Mouse (Mus musculus) heart, adult 2 months (tissue): Measurements from ENCODE around the gene Sh3bp1. TPM values are rescaled to one million over a fixed set of nuclear protein-coding genes. Genes with fewer than 3 reads are reported as not detected.

Experiments used
- DNase-seq, 2 experiments: peaks; one replicate each; pipeline ENCODE4 v3.0.0; 2021
- H3K27ac ChIP-seq: fragments of 200-600 bp; 2 replicates; pipeline ENCODE4 v1.8.1; 2022
- H3K27me3 ChIP-seq: fragments of 200-500 bp; 2 replicates; pipeline ENCODE4 v1.6.1; 2012; ENCODE audit warnings: mild to moderate bottlenecking, low read length, inconsistent platforms, mixed read lengths; ENCODE audit not compliant: control insufficient read depth, insufficient read depth
- H3K36me3 ChIP-seq: fragments of 200-500 bp; 2 replicates; pipeline ENCODE4 v1.6.1; 2012; ENCODE audit warnings: low read length, inconsistent platforms; ENCODE audit not compliant: control insufficient read depth, insufficient read depth
- H3K4me1 ChIP-seq: fragments of 200-500 bp; 2 replicates; pipeline ENCODE4 v1.6.1; 2011; ENCODE audit warnings: low read length; ENCODE audit not compliant: control insufficient read depth, insufficient read depth
- H3K4me3 ChIP-seq: fragments of 200-600 bp; 2 replicates; pipeline ENCODE4 v1.8.1; 2022
- H3K79me2 ChIP-seq: fragments of 200-500 bp; replicated peaks from 2 replicates; pipeline ENCODE4 v1.6.1; 2012; ENCODE audit warnings: mild to moderate bottlenecking, inconsistent platforms, low read length, moderate library complexity, mixed read lengths; ENCODE audit not compliant: control insufficient read depth, insufficient read depth
- H3K9ac ChIP-seq: fragments of 200-500 bp; 2 replicates; pipeline ENCODE4 v1.6.1; 2012; ENCODE audit warnings: low read depth, mild to moderate bottlenecking, control low read depth, inconsistent platforms, low read length, mixed read lengths
- CTCF ChIP-seq: fragments of 200-600 bp; IDR thresholded peaks from 2 replicates; pipeline ENCODE4 v1.8.1; 2022; ENCODE audit warnings: antibody characterized with exemption, mild to moderate bottlenecking, moderate library complexity
- EP300 ChIP-seq: fragments of 200-500 bp; IDR thresholded peaks from 2 replicates; pipeline ENCODE4 v1.6.1; 2011; ENCODE audit warnings: low read depth, low read length, control low read depth; ENCODE audit not compliant: insufficient read depth
- POLR2A ChIP-seq: fragments of 200-500 bp; IDR thresholded peaks from 2 replicates; pipeline ENCODE4 v1.6.1; 2011; ENCODE audit warnings: mild to moderate bottlenecking, low read depth, low read length, control low read depth; ENCODE audit not compliant: insufficient read depth
- WGBS: fragments of 180-500 bp; shearing (Covaris S2); methylation state at CpG from one replicate; pipeline ENCODE4 v1.1.7; 2018; 5-methylcytosine and 5-hydroxymethylcytosine counted together
- intact Hi-C: fragments of 180-260 bp; cut with DNase I; formaldehyde crosslinking; loops from one replicate; pipeline ENCODE4 v1.15.1; 2025
- polyA plus RNA-seq: library from polyadenylated mRNA; depleted of rRNA; stranded (reverse); fragments of >200 nt; gene quantifications from 2 replicates; pipeline ENCODE4 v1.2.3, GENCODE M21; 2012
- total RNA-seq, 2 experiments: library from RNA; stranded (reverse); gene quantifications; 2 replicates each; pipeline ENCODE4 v1.2.3; 2021

The Sh3bp1 gene
- total and polyA plus RNA-seq, 3 experiments: 2.6 to 19.2 (median 3.3) TPM

DNA sequence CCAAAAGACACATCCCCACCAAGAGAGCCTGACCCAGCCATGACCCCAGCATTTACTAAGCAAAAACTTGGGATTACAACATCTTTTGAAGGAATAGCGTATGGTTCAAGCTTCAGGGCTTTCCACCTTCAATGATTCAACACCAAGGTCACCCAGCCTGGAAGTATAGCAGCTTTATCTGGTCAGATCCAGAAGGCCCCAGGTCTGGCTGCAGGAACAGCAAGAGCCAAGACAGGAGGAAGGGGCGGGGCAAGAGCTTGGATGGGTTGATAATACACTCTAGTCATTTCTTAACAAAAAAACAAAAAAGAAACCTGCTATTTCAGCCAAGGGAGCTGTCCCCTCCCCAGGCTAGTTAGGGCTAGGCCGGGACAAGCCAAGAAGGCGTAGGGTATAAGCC, 2.1 kb upstream of the Sh3bp1 start:
- Histone ChIP-seq H3K36me3 (no peaks in the 10 kb centered on the region), H3K4me3 (no peak overlapping the region), H3K27ac (no peak overlapping the region), H3K27me3 (no peaks in the 10 kb centered on the region), H3K79me2 (no peaks in the 10 kb centered on the region), H3K9ac (no peak overlapping the region), H3K4me1 (peaks cover 2% of the 10 kb centered on the region)
- no peak for DNase-seq
- no peak for TF ChIP-seq CTCF
- intact Hi-C loops: no loop called here
- WGBS: 80% methylated on average over 4 of the region's 4 CpGs

DNA sequence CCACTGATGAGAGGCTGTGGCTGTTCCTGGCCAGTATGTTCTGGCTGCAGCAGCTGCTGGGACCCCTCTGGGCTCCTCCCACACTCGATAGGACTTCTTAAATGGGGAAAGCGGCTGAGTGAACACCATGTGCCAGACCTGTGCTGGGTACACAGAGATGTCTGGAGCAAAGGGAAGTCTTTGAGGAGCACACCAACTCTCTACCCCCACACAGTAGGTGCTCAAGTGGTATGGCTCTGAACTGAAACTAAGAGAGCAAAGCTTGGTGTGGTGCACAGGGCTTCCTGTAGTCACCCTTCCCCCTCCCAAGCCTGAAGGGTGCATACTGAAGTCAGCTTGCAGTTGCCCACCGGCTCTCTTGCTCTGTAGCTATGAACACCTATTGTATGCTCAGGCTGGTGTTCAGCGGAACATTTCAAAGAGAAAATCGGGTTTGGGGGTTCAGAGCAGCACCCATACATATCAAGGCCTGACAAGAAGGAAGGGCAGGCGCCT, 1.0 kb upstream of the Sh3bp1 start:
- H3K4me1 ChIP-seq: peaks cover 4% of the 10 kb centered on the region
- H3K36me3 ChIP-seq: no peaks in the 10 kb centered on the region
- WGBS: 64% methylated on average over 6 of the region's 6 CpGs
- H3K79me2 ChIP-seq: no peaks in the 10 kb centered on the region
- H3K4me3 ChIP-seq: no peak overlapping the region
- H3K9ac ChIP-seq: no peak overlapping the region
- TF ChIP-seq POLR2A (no peak), CTCF (no peak), EP300 (no peak)
- no peak for DNase-seq
- no peak overlapping the region; the same call in 1 of the 2 replicates for H3K27ac ChIP-seq
- intact Hi-C loops: no loop called here
- no peaks in the 10 kb centered on the region for H3K27me3 ChIP-seq

DNA sequence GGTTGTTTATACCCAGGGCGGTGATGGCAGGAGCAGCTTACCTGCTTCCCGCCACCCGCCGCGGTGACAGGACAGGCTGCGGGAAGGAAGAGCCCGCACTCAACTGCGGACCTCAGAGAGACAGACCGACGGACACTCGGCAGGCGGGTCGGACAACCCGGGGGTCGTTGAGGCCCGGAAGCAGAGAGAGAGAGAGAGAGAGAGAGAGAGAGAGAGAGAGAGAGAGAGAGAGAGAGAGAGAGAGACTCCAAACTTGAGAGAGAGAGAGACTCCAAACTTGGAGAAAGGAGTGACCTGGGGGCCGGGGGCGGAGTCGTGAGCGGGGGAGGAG, 194 bp upstream of the Sh3bp1 start, which contains the start of gene Gm49510:
Gene Gm49510 (plus strand): TSS at position 259 of the 331 bp plus-strand sequence.
- intact Hi-C loops: no loop called here
- no peaks in the 10 kb centered on the region for H3K27me3 ChIP-seq
- peaks cover 4% of the 10 kb centered on the region for H3K4me1 ChIP-seq
- peak within 1 kb of the TSS; percentile 82 for H3K9ac ChIP-seq
- H3K27ac ChIP-seq: peak within 1 kb of the TSS; percentile 62
- WGBS: 10% methylated on average over 20 of the region's 20 CpGs
- TF ChIP-seq CTCF: no peak
- no peak for TF ChIP-seq EP300
- no peak for TF ChIP-seq POLR2A
- peak in 1 of 2 experiments; percentile 44 for DNase-seq
- peak within 1 kb of the TSS; percentile 69 for H3K4me3 ChIP-seq
- no peaks in the 10 kb centered on the region for H3K36me3 ChIP-seq
- H3K79me2 ChIP-seq: no peaks in the 10 kb centered on the region

DNA sequence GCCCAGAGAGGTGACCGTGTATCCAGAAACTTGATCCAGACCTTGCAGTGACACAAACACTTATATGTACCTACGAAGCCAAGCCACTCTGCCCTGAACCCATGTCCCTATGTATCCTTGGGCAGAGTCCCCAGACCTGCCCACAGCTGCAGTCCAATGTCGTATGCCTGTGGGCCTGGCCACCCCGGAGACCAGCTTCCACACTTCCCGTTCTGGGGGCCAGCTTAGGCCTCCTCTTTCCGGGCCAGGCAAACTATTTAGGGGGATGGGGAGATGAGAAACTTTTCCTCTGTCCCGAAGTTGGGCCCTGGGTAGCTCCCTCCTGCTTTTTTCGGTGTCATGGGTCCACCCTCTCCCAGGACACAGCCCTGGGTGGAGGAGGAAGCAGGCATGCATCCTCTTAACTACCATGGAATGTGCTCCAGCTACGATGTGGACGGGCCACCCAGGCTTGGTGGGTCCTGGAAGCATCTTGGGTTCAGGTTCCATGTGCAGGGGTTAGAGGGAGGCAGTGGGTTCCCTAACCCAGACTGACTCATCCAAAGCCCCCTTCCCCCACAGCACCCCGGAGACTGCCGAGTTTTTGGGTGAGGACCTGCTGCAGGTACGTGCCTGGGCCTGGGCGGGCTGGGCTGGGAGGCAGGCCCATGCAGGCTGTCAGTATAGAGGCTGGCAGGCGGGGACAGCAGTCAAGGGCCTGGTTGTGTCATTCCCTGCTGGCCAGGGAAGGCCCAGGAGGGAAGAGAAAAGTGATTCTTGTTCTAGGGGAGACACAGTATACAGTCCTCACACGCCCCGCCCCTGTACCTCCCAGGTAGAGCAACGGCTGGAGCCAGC, 1.2 kb downstream of the Sh3bp1 start:
- intact Hi-C loops: no loop called here
- Histone ChIP-seq H3K9ac (0 out of 2 replicates have a peak overlapping the region, but pooled peaks have one; percentile 7), H3K27me3 (no peaks in the 10 kb centered on the region), H3K4me3 (peak overlapping the region; percentile 69), H3K4me1 (peaks cover 4% of the 10 kb centered on the region), H3K27ac (peak overlapping the region; percentile 62), H3K79me2 (no peaks in the 10 kb centered on the region), H3K36me3 (no peaks in the 10 kb centered on the region)
- DNase-seq: peak; percentile 39 to 54
- WGBS: 44% methylated on average over 18 of the region's 18 CpGs
- 0 out of 2 replicates have a peak, but pooled peaks have one; percentile 14 for TF ChIP-seq POLR2A
- TF ChIP-seq EP300: no peak

DNA sequence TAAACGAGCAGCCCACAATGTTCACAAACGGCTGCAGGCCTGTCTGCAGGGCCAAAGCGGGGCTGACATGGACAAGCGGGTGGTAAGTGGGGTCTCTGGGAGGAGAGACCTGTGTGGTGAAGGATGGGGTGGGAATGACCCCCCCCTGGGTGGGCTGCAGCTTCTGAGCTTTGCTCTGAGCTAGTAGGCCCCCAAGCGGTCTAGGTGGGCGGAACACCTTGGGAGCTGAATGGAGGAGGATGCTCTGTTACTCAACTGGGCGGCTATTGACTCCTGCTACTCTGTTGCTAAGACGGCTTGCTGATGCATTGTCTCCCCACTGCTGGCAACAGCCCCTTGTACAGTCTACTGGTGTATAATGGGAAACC, 1.8 kb downstream of the Sh3bp1 start:
- 83% methylated on average over 8 of the region's 8 CpGs for WGBS
- H3K4me3 ChIP-seq: no peak overlapping the region
- peaks cover 4% of the 10 kb centered on the region for H3K4me1 ChIP-seq

DNA sequence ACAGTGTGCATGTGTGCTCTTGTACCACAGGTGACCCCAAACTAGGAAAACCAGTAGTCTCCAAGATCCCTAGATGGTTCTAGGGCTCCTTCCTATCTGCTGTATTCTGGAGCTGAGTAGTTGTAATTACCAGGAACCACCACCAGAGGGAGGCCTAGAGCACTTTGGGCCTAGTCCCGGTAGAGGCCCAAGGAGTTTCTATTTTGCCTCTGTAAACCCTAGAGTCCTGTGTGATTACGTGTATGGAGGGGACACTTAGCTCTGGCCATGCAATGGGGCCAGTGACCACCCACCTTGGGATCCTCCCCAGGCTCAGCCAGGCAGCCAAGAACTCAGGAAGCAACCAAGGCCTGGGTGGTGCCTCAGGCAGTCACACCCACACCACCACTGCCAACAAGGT, 3.7 kb downstream of the Sh3bp1 start:
- Histone ChIP-seq H3K9ac (peak overlapping the region; percentile 45), H3K27ac (no peak overlapping the region; the same call in 1 of the 2 replicates), H3K4me1 (peaks cover 4% of the 10 kb centered on the region), H3K4me3 (no peak overlapping the region), H3K36me3 (no peaks in the 10 kb centered on the region), H3K27me3 (no peaks in the 10 kb centered on the region), H3K79me2 (no peaks in the 10 kb centered on the region)
- TF ChIP-seq POLR2A (no peak), CTCF (peak; percentile 97), EP300 (peak; percentile 57; the same call in 1 of the 2 replicates)
- DNase-seq: peak; percentile 78 to 80
- 5% methylated on average over 2 of the region's 2 CpGs for WGBS
- intact Hi-C loops: no loop called here

More for the DNA sequence above, 1.8 kb downstream of the Sh3bp1 start:
- TF ChIP-seq EP300 (no peak), CTCF (no peak), POLR2A (no peak)
- Histone ChIP-seq H3K27me3 (no peaks in the 10 kb centered on the region), H3K9ac (no peak overlapping the region), H3K27ac (no peak overlapping the region), H3K36me3 (no peaks in the 10 kb centered on the region), H3K79me2 (no peaks in the 10 kb centered on the region)
- DNase-seq: no peak
- intact Hi-C loops: no loop called here
